Mouse (Mus musculus) stomach, embryonic 14.5 days (tissue): ENCODE data around the gene Olfr378. TPM values are rescaled to one million over a fixed set of nuclear protein-coding genes. Genes with fewer than 3 reads are reported as not detected.

Experiments used
- ATAC-seq: fragments of 200-750 bp; cut with Nextera tagmentation; 2 replicates; pipeline ENCODE4 v1.8.0; 2017; ENCODE audit warnings: low read depth, moderate TSS enrichment; ENCODE audit not compliant: insufficient number of reproducible peaks, insufficient read depth, low FRiP score
- H3K27ac ChIP-seq: fragments of 300-500 bp; sonication (generic); 2 replicates; pipeline ENCODE4 v1.5.1; 2014; ENCODE audit warnings: mild to moderate bottlenecking, low read length, moderate library complexity, mixed read lengths
- H3K27me3 ChIP-seq: fragments of 300-500 bp; sonication (generic); 2 replicates; pipeline ENCODE4 v1.6.1; 2014; ENCODE audit warnings: low read length, control low read depth, mixed read lengths; ENCODE audit not compliant: control insufficient read depth, insufficient read depth
- H3K36me3 ChIP-seq: fragments of 300-500 bp; sonication (generic); 2 replicates; pipeline ENCODE4 v1.6.1; 2014; ENCODE audit warnings: mild to moderate bottlenecking, control low read depth, low read length, moderate library complexity, mixed read lengths; ENCODE audit not compliant: control insufficient read depth, insufficient read depth
- H3K4me1 ChIP-seq: fragments of 300-500 bp; sonication (generic); 2 replicates; pipeline ENCODE4 v1.6.1; 2014; ENCODE audit warnings: low read length, control low read depth, mixed read lengths; ENCODE audit not compliant: control insufficient read depth, insufficient read depth
- H3K4me2 ChIP-seq: fragments of 300-500 bp; sonication (generic); replicated peaks from 2 replicates; pipeline ENCODE4 v1.6.1; 2014; ENCODE audit warnings: low read depth, low read length, control low read depth
- H3K4me3 ChIP-seq: fragments of 300-500 bp; sonication (generic); 2 replicates; pipeline ENCODE4 v1.5.1; 2014; ENCODE audit warnings: low read depth, low read length, control low read depth
- H3K9ac ChIP-seq: fragments of 300-500 bp; sonication (generic); replicated peaks from 2 replicates; pipeline ENCODE4 v1.6.1; 2014; ENCODE audit warnings: low read depth, mild to moderate bottlenecking, control low read depth, low read length, moderate library complexity, mixed read lengths
- H3K9me3 ChIP-seq: fragments of 300-500 bp; sonication (generic); 2 replicates; pipeline ENCODE4 v1.6.1; 2016; ENCODE audit warnings: low read depth, low read length, control low read depth; ENCODE audit not compliant: control insufficient read depth
- WGBS: fragments of 180-500 bp; shearing (Covaris S2); extraction: QIAGEN DNeasy Blood & Tissue Kit; methylation state at CpG from one replicate; pipeline ENCODE4 v1.1.7; 2014; 5-methylcytosine and 5-hydroxymethylcytosine counted together
- polyA plus RNA-seq: library from polyadenylated mRNA; unstranded; fragments of >200 nt; fragmentation: Nextera tagmentation; extraction: Ambion mirVana; gene quantifications from 2 replicates; pipeline ENCODE4 v1.2.1, GENCODE M21; 2014

Gene Olfr378
- polyA plus RNA-seq: not detected in 2 replicates

- Histone ChIP-seq H3K9me3 (no peaks in the 10 kb centered on the region), H3K4me3 (no peak within 1 kb of the TSS), H3K36me3 (no peaks in the 10 kb centered on the region), H3K27me3 (no peaks in the 10 kb centered on the region), H3K9ac (no peak within 1 kb of the TSS), H3K4me2 (no peak within 1 kb of the TSS), H3K4me1 (no peaks in the 10 kb centered on the region), H3K27ac (no peak within 1 kb of the TSS)
- 80% methylated on average over 1 of the region's 1 CpGs for WGBS
- ATAC-seq: no peak
These were observed at the start of gene Olfr378 for GRCm38 (mm10) chr11:73428377-73428776. TSS of gene Olfr378 (minus strand) at chr11:73428477.

- no peaks in the 10 kb centered on the region for H3K9me3 ChIP-seq
- no peak for ATAC-seq
- no peak within 1 kb of the TSS for H3K9ac ChIP-seq
- H3K36me3 ChIP-seq: no peaks in the 10 kb centered on the region
- H3K4me1 ChIP-seq: no peaks in the 10 kb centered on the region
- H3K27ac ChIP-seq: no peak within 1 kb of the TSS
- no peak within 1 kb of the TSS for H3K4me2 ChIP-seq
- no peaks in the 10 kb centered on the region for H3K27me3 ChIP-seq
- WGBS: 82% methylated on average over 1 of the region's 1 CpGs
- H3K4me3 ChIP-seq: no peak within 1 kb of the TSS
These were observed 29.1 kb upstream of the Olfr378 start, which contains the start of gene Olfr380 for GRCm38 (mm10) chr11:73457408-73457807. TSS of gene Olfr380 (minus strand) at chr11:73457508.

- H3K36me3 ChIP-seq: no peaks in the 10 kb centered on the region
- no peak within 1 kb of the TSS for H3K27ac ChIP-seq
- no peak for ATAC-seq
- no peak within 1 kb of the TSS for H3K4me2 ChIP-seq
- no peak within 1 kb of the TSS for H3K4me3 ChIP-seq
- H3K9me3 ChIP-seq: no peaks in the 10 kb centered on the region
- H3K4me1 ChIP-seq: no peaks in the 10 kb centered on the region
- H3K9ac ChIP-seq: no peak within 1 kb of the TSS
- H3K27me3 ChIP-seq: no peaks in the 10 kb centered on the region
These were observed 28.8 kb downstream of the Olfr378 start, which contains the start of gene Olfr1 for GRCm38 (mm10) chr11:73399514-73399913. TSS of gene Olfr1 (minus strand) at chr11:73399614.

- Histone ChIP-seq H3K4me3 (no peak overlapping the region), H3K36me3 (no peaks in the 10 kb centered on the region), H3K27ac (no peak overlapping the region), H3K9ac (no peak overlapping the region), H3K9me3 (no peaks in the 10 kb centered on the region), H3K4me1 (no peaks in the 10 kb centered on the region), H3K27me3 (no peaks in the 10 kb centered on the region), H3K4me2 (no peak overlapping the region)
- WGBS: 64% methylated on average over 4 of the region's 4 CpGs
- no peak for ATAC-seq
These were observed 32.9 kb downstream of the Olfr378 start for GRCm38 (mm10) chr11:73395374-73395773.

Other genes with a start within 250 kb of the Olfr378 start
- gene Ctns, start 229.4 kb downstream of the Olfr378 start, polyA plus RNA-seq: 20.0 and 20.7 TPM in 2 replicates
- gene Shpk, start 229.0 kb downstream of the Olfr378 start, polyA plus RNA-seq: 1.8 TPM in 2 replicates
- 0.13 TPM in 1 of 2 replicates, not detected in the other for gene Trpv1, start 194.2 kb downstream of the Olfr378 start, polyA plus RNA-seq
- 0.12 and 0.42 TPM in 2 replicates for gene Trpv3, start 161.1 kb downstream of the Olfr378 start, polyA plus RNA-seq
- gene Aspa, start 98.9 kb downstream of the Olfr378 start, polyA plus RNA-seq: 3.7 and 4.1 TPM in 2 replicates
- gene Gm49340, start 98.7 kb downstream of the Olfr378 start, polyA plus RNA-seq: not detected in 2 replicates
- not detected in 2 replicates for gene Spata22, start 98.7 kb downstream of the Olfr378 start, polyA plus RNA-seq
- not detected in 2 replicates for gene Olfr20, start 77.7 kb downstream of the Olfr378 start, polyA plus RNA-seq
- gene Olfr376, start 57.2 kb downstream of the Olfr378 start, polyA plus RNA-seq: not detected in 2 replicates
- not detected in 2 replicates for gene Olfr1, start 28.9 kb downstream of the Olfr378 start, polyA plus RNA-seq
- not detected in 2 replicates for gene Olfr380, start 29.0 kb upstream of the Olfr378 start, polyA plus RNA-seq
- not detected in 2 replicates for gene Olfr381, start 63.1 kb upstream of the Olfr378 start, polyA plus RNA-seq
- not detected in 2 replicates for gene Olfr382, start 88.7 kb upstream of the Olfr378 start, polyA plus RNA-seq
- gene Olfr385, start 164.5 kb upstream of the Olfr378 start, polyA plus RNA-seq: not detected in 2 replicates
- not detected in 2 replicates for gene Olfr384, start 170.1 kb upstream of the Olfr378 start, polyA plus RNA-seq